Mouse (Mus musculus): ENCODE data around the gene AU018091. TPM values are rescaled to one million over a fixed set of nuclear protein-coding genes. Genes with fewer than 3 reads are reported as not detected.
"Not testable (repeated sequence)": the region's sequence is repeated elsewhere in the genome, so short reads cannot be mapped to it uniquely, and the experiment has no call there.

Gene AU018091
- total and polyA plus RNA-seq, 3 experiments, result not detected

- DNase-seq; H3K27ac ChIP-seq; H3K4me1 ChIP-seq (ENCODE audit: control insufficient read depth, insufficient read depth, low read length); H3K4me3 ChIP-seq; H3K27me3 ChIP-seq (ENCODE audit: control insufficient read depth, insufficient read depth, low read length); H3K79me2 ChIP-seq (replicated peaks; ENCODE audit: control insufficient read depth, insufficient read depth, low read length); H3K36me3 ChIP-seq (ENCODE audit: control insufficient read depth, insufficient read depth, low read length); H3K9ac ChIP-seq (ENCODE audit: low read depth, low read length); intact Hi-C loops (cut with DNase I): not testable (repeated sequence)
- peak; percentile 36; the same call in 1 of the 2 replicates for TF ChIP-seq CTCF (IDR thresholded peaks at IDR 0.05)
- WGBS, result 65% methylated on average over 13 of the region's 13 CpGs
Measured at GRCm38 (mm10) chr7:3106516-3107077, 62.4 kb downstream of the AU018091 start.

Small RNA genes lying within 50 kb of the gene (microRNA-seq; reads per million reads assigned to microRNA genes)
- gene Mir290a (0 reads per million in 2 experiments), gene Mir290b (0 reads per million in 2 experiments), gene Mir291a (0 reads per million in 2 experiments), gene Mir292 (0 reads per million in 2 experiments), gene Mir292b (0 reads per million in 2 experiments)

Other genes with a start within 250 kb of the AU018091 start
- gene Nlrp12, start 80.5 kb upstream of the AU018091 start, total RNA-seq (2021), result under 1 TPM in 1 of 2 experiments, not detected in 1; 0.13 TPM
- 0.14 TPM in 1 of 2 replicates, not detected in the other for gene Nlrp12, start 80.5 kb upstream of the AU018091 start, polyA plus RNA-seq (2012; rRNA removed)
- 100 to 1,000 TPM; 131 to 139 TPM for gene Myadm, start 119.9 kb upstream of the AU018091 start, total RNA-seq (2021)
- gene Myadm, start 119.9 kb upstream of the AU018091 start, polyA plus RNA-seq (2012; rRNA removed), result 397 and 685 TPM in 2 replicates
- gene Prkcg, start 120.0 kb upstream of the AU018091 start, total RNA-seq (2021), result 1 to 10 TPM in 1 of 2 experiments, under 1 TPM in 1; 0.89 to 3.0 TPM
- gene Prkcg, start 120.0 kb upstream of the AU018091 start, polyA plus RNA-seq (2012; rRNA removed), result 4.5 and 4.7 TPM in 2 replicates
- gene Cacng7, start 163.8 kb upstream of the AU018091 start, total RNA-seq (2021), result 1 to 10 TPM; 4.3 to 5.4 TPM
- 6.7 and 7.7 TPM in 2 replicates for gene Cacng7, start 163.8 kb upstream of the AU018091 start, polyA plus RNA-seq (2012; rRNA removed)
- gene Cacng8, start 221.5 kb upstream of the AU018091 start, total RNA-seq (2021), result not detected
- not detected in 2 replicates for gene Cacng8, start 221.5 kb upstream of the AU018091 start, polyA plus RNA-seq (2012; rRNA removed)

Measured in heart, adult 2 months (tissue).